8 mouse cellular contexts compared by ENCODE assay signal in the genomic region with DNA sequence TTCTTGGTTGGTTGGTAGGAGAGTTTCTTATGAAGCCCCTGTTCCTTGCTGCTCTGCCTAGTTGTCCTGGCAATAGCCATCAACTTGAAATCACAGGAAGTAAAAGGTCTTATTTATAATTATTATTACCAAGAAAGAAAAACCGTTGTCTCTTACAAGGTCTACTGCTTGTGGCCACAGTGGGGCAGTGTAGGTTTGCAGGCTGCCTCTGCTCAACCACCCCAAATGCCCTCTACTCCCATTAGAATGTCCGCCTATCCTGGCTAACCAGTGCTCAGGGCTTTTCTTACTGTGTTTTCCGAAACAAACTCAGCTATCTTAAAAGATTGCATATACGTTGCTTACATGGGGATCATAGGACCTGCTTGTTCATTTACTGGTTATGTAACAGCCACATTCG.
A peak's percentile ranks its signal among the peaks of the same experiment; 100 is the strongest.
DNase-seq lines count a peak whose midpoint lies in the region; ATAC-seq and TF ChIP-seq lines count a peak whose summit lies in the region.

No protein-coding gene starts in this region.

- ATAC-seq in CD4-positive, CD25-positive, alpha-beta regulatory T cell, adult 4 months = no peak
- ATAC-seq in liver, postnatal 0 days = no peak
- ATAC-seq in hindbrain, embryonic 14.5 days (ENCODE audit: low FRiP score) = no peak

- no peak for TF ChIP-seq EP300 in liver, postnatal 0 days (IDR thresholded peaks at IDR 0.05; ENCODE audit: low read depth)

- peak; percentile 84 for TF ChIP-seq CTCF in layer of hippocampus, adult 2 months (conservative IDR thresholded peaks at IDR 0.05)
- TF ChIP-seq CTCF in C2C12 (IDR thresholded peaks at IDR 0.05; ENCODE audit: control insufficient read depth, insufficient read depth, insufficient read length) = peak; percentile 12
- peak; percentile 62 for TF ChIP-seq CTCF in liver, postnatal 0 days (IDR thresholded peaks at IDR 0.05; ENCODE audit: low read depth)

- H3K4me3 ChIP-seq in layer of hippocampus, adult 2 months = no peak overlapping the region
- no peak overlapping the region for H3K4me3 ChIP-seq in C2C12 (ENCODE audit: insufficient read depth, poor library complexity, severe bottlenecking)
- no peak overlapping the region for H3K4me3 ChIP-seq in liver, postnatal 0 days (ENCODE audit: low read depth, low read length)
- H3K4me3 ChIP-seq in hindbrain, embryonic 14.5 days (replicated peaks; ENCODE audit: low read length) = no peak overlapping the region

- 57% methylated on average over 5 of the region's 5 CpGs for WGBS in liver, postnatal 0 days (ENCODE audit: insufficient replicate concordance)
- WGBS in hindbrain, embryonic 14.5 days = 70% methylated on average over 5 of the region's 5 CpGs

- H3K36me3 ChIP-seq in C2C12 (ENCODE audit: control insufficient read depth, insufficient read depth) = peaks cover 7% of the 10 kb centered on the region
- H3K36me3 ChIP-seq in liver, postnatal 0 days (replicated peaks; ENCODE audit: insufficient read depth, low read length) = 0 out of 2 replicates have a peak, but pooled peaks cover 8% of the 10 kb centered on the region
- peaks cover 7% of the 10 kb centered on the region for H3K36me3 ChIP-seq in hindbrain, embryonic 14.5 days (replicated peaks; ENCODE audit: control insufficient read depth, insufficient read depth)

- H3K27ac ChIP-seq in layer of hippocampus, adult 2 months = peak overlapping the region; percentile 11; the same call in 1 of the 2 replicates
- no peak overlapping the region for H3K27ac ChIP-seq in liver, postnatal 0 days (ENCODE audit: low read depth)
- H3K27ac ChIP-seq in hindbrain, embryonic 14.5 days = no peak overlapping the region

- H3K4me2 ChIP-seq in liver, postnatal 0 days (ENCODE audit: low read depth, low read length) = no peak overlapping the region
- no peak overlapping the region for H3K4me2 ChIP-seq in hindbrain, embryonic 14.5 days (replicated peaks)

- peaks cover 5% of the 10 kb centered on the region; the same call in 1 of the 2 replicates for H3K4me1 ChIP-seq in liver, postnatal 0 days (ENCODE audit: insufficient read depth)
- peaks cover 3% of the 10 kb centered on the region; the same call in 1 of the 2 replicates for H3K4me1 ChIP-seq in hindbrain, embryonic 14.5 days (replicated peaks; ENCODE audit: control insufficient read depth, insufficient read depth, low read length)

- no peak overlapping the region for H3ac ChIP-seq in C2C12 (ENCODE audit: control insufficient read depth, insufficient read length, low read depth)

- H3K9me3 ChIP-seq in liver, postnatal 0 days (ENCODE audit: low read length) = no peaks in the 10 kb centered on the region
- no peaks in the 10 kb centered on the region for H3K9me3 ChIP-seq in hindbrain, embryonic 14.5 days (ENCODE audit: control insufficient read depth, low read length)

- no peaks in the 10 kb centered on the region for H3K79me3 ChIP-seq in C2C12 (ENCODE audit: low read depth)

- no peaks in the 10 kb centered on the region for H3K79me2 ChIP-seq in C2C12 (ENCODE audit: control insufficient read depth, insufficient read depth)

- no peak overlapping the region for H3K9ac ChIP-seq in liver, postnatal 0 days (replicated peaks)
- H3K9ac ChIP-seq in hindbrain, embryonic 14.5 days = no peak overlapping the region

- no peaks in the 10 kb centered on the region for H3K27me3 ChIP-seq in C2C12 (ENCODE audit: control insufficient read depth, insufficient read depth, insufficient read length)
- no peaks in the 10 kb centered on the region for H3K27me3 ChIP-seq in liver, postnatal 0 days (ENCODE audit: insufficient read depth, low read length)
- no peaks in the 10 kb centered on the region for H3K27me3 ChIP-seq in hindbrain, embryonic 14.5 days (ENCODE audit: control insufficient read depth, insufficient read depth, low read length)

- DNase-seq in CD4-positive, CD25-positive, alpha-beta regulatory T cell, adult 2 months (ENCODE audit: low read depth, low spot score) = peak; percentile 34
- DNase-seq in layer of hippocampus, adult 2 months (ENCODE audit: low spot score in 2 of 2) = peak in 1 of 2 experiments; percentile 49
- no peak for DNase-seq in layer of hippocampus, adult 9-11 months
- DNase-seq in embryo, embryonic 11 days = peak; percentile 49
- peak; percentile 23 for DNase-seq in liver, postnatal 0 days
- DNase-seq in hindbrain, embryonic 14.5 days (ENCODE audit: low spot score) = no peak

TF ChIP-seq in C2C12, 6 proteins besides CTCF, POLR2A, EP300 and RAD21:
- TF ChIP-seq MAX (IDR thresholded peaks at IDR 0.05) (no peak), USF1 (IDR thresholded peaks at IDR 0.05; ENCODE audit: low read depth) (no peak), MYOD1 (IDR thresholded peaks at IDR 0.05; ENCODE audit: control insufficient read depth, insufficient read length, low read depth) (no peak), CEBPB (IDR thresholded peaks at IDR 0.05; ENCODE audit: low read depth) (no peak), FOSL1 (IDR thresholded peaks at IDR 0.05; ENCODE audit: insufficient read depth, low read length, poor library complexity, severe bottlenecking) (no peak), MYOG (IDR thresholded peaks at IDR 0.05; ENCODE audit: control insufficient read depth, extremely low read depth, insufficient read length) (no peak)

Comparison
In these comparisons a context has a peak if more than half of its experiments do, and no peak if none do; other contexts are left out.
1. DNase-seq: peak in CD4-positive, CD25-positive, alpha-beta regulatory T cell, adult 2 months (single experiment), embryo, embryonic 11 days (single experiment) and liver, postnatal 0 days (single experiment); none in layer of hippocampus, adult 9-11 months (single experiment) and hindbrain, embryonic 14.5 days (single experiment).
2. CTCF ChIP-seq: peak in every context shown above with its lines; median percentile 84 in layer of hippocampus, adult 2 months; 62 in liver, postnatal 0 days; 12 in C2C12.